Comparison of ENCODE assay signal across 9 mouse cellular contexts in genomic region chr15:79439386-79439785, GRCm38 (mm10). TPM values are rescaled to one million over a fixed set of nuclear protein-coding genes. Genes with fewer than 3 reads are reported as not detected.
A peak's percentile ranks its signal among the peaks of the same experiment; 100 is the strongest.
DNase-seq lines count a peak whose midpoint lies in the region; ATAC-seq lines count a peak whose summit lies in the region.
"Had no signal": no experiment of that assay in that cellular context is flagged by ENCODE, and none has a peak within 500 bp of the region (broad histone marks: within the 10 kb centered on the region; RNA-seq: fewer than 3 reads in every experiment).

No protein-coding gene starts in this region.

- H3K4me2 ChIP-seq in heart, embryonic 13.5 days, result peak overlapping the region; percentile 88
- H3K4me2 ChIP-seq in embryonic facial prominence, embryonic 12.5 days (replicated peaks), result peak overlapping the region; percentile 95
- H3K4me2 ChIP-seq in hindbrain, embryonic 15.5 days, result peak overlapping the region; percentile 95
- H3K4me2 ChIP-seq in midbrain, embryonic 16.5 days (ENCODE audit: low read length), result peak overlapping the region; percentile 99
- no peak overlapping the region; the same call in 1 of the 2 replicates for H3K4me2 ChIP-seq in liver, embryonic 11.5 days

- no peaks in the 10 kb centered on the region for H3K27me3 ChIP-seq in heart, embryonic 13.5 days (replicated peaks)
- H3K27me3 ChIP-seq in embryonic facial prominence, embryonic 12.5 days, result no peaks in the 10 kb centered on the region; the same call in 1 of the 2 replicates
- no peaks in the 10 kb centered on the region for H3K27me3 ChIP-seq in hindbrain, embryonic 15.5 days
- no peaks in the 10 kb centered on the region for H3K27me3 ChIP-seq in midbrain, embryonic 16.5 days (ENCODE audit: control insufficient read depth, insufficient read depth, low read depth, low read length)
- H3K27me3 ChIP-seq in liver, embryonic 11.5 days (replicated peaks; ENCODE audit: control insufficient read depth, insufficient read depth, low read length), result no peaks in the 10 kb centered on the region

- no peak for DNase-seq in heart, adult 9 months (ENCODE audit: low spot score in 2 of 2)
- DNase-seq in MN1 (ENCODE audit: low spot score), result no peak
- no peak for DNase-seq in liver, embryonic 11.5 days (ENCODE audit: low spot score)

- H3K36me3 ChIP-seq in heart, embryonic 13.5 days, result peaks cover 43% of the 10 kb centered on the region
- peaks cover 45% of the 10 kb centered on the region for H3K36me3 ChIP-seq in embryonic facial prominence, embryonic 12.5 days
- peaks cover 11% of the 10 kb centered on the region; the same call in 1 of the 2 replicates for H3K36me3 ChIP-seq in hindbrain, embryonic 15.5 days
- peaks cover 11% of the 10 kb centered on the region; the same call in 1 of the 2 replicates for H3K36me3 ChIP-seq in midbrain, embryonic 16.5 days (ENCODE audit: control insufficient read depth, insufficient read depth, low read length)
- H3K36me3 ChIP-seq in liver, embryonic 11.5 days (ENCODE audit: control insufficient read depth, insufficient read depth, low read length), result peaks cover 10% of the 10 kb centered on the region

- no peak for ATAC-seq in heart, embryonic 13.5 days (ENCODE audit: extremely low read depth, insufficient number of reproducible peaks, low FRiP score, low TSS enrichment)
- ATAC-seq in embryonic facial prominence, embryonic 12.5 days (ENCODE audit: insufficient number of reproducible peaks, insufficient read depth, low FRiP score, low TSS enrichment), result no peak
- ATAC-seq in hindbrain, embryonic 15.5 days (ENCODE audit: low FRiP score, low read depth), result no peak
- ATAC-seq in midbrain, embryonic 16.5 days, result no peak
- no peak for ATAC-seq in megakaryocyte progenitor cell, adult 5-6 weeks (replicated peaks; ENCODE audit: poor library complexity)
- no peak for ATAC-seq in liver, embryonic 11.5 days (replicated peaks; ENCODE audit: low FRiP score)
- ATAC-seq: inflammation-experienced regulatory T-cells, adult 6 months had no signal

- H3K9me3 ChIP-seq in heart, embryonic 13.5 days, result no peaks in the 10 kb centered on the region
- H3K9me3 ChIP-seq in embryonic facial prominence, embryonic 12.5 days, result no peaks in the 10 kb centered on the region
- no peaks in the 10 kb centered on the region for H3K9me3 ChIP-seq in hindbrain, embryonic 15.5 days
- no peaks in the 10 kb centered on the region for H3K9me3 ChIP-seq in midbrain, embryonic 16.5 days (replicated peaks; ENCODE audit: control insufficient read depth, low read length, poor library complexity, severe bottlenecking)
- H3K9me3 ChIP-seq in liver, embryonic 11.5 days (ENCODE audit: control insufficient read depth, low read length), result no peaks in the 10 kb centered on the region

- H3K27ac ChIP-seq in heart, embryonic 13.5 days (replicated peaks), result peak overlapping the region; percentile 73
- H3K27ac ChIP-seq in embryonic facial prominence, embryonic 12.5 days, result no peak overlapping the region
- H3K27ac ChIP-seq in hindbrain, embryonic 15.5 days (replicated peaks), result no peak overlapping the region
- H3K27ac ChIP-seq in midbrain, embryonic 16.5 days (ENCODE audit: low read length), result no peak overlapping the region
- H3K27ac ChIP-seq in liver, embryonic 11.5 days (ENCODE audit: low read depth, low read length), result no peak overlapping the region

- H3K9ac ChIP-seq in heart, embryonic 13.5 days, result peak overlapping the region; percentile 99
- H3K9ac ChIP-seq in embryonic facial prominence, embryonic 12.5 days, result peak overlapping the region; percentile 31; the same call in 1 of the 2 replicates
- 0 out of 2 replicates have a peak overlapping the region, but pooled peaks have one; percentile 1 for H3K9ac ChIP-seq in hindbrain, embryonic 15.5 days
- H3K9ac ChIP-seq in midbrain, embryonic 16.5 days (ENCODE audit: low read depth, low read length), result no peak overlapping the region
- no peak overlapping the region for H3K9ac ChIP-seq in liver, embryonic 11.5 days (ENCODE audit: low read depth, low read length)

- 63% methylated on average over 4 of the region's 4 CpGs for WGBS in heart, embryonic 13.5 days
- 76% methylated on average over 4 of the region's 4 CpGs for WGBS in embryonic facial prominence, embryonic 12.5 days
- WGBS in hindbrain, embryonic 15.5 days, result 76% methylated on average over 4 of the region's 4 CpGs
- WGBS in midbrain, embryonic 16.5 days, result 78% methylated on average over 4 of the region's 4 CpGs
- WGBS in liver, embryonic 11.5 days, result 81% methylated on average over 4 of the region's 4 CpGs

- H3K4me3 ChIP-seq in heart, embryonic 13.5 days, result no peak overlapping the region; the same call in 1 of the 2 replicates
- no peak overlapping the region for H3K4me3 ChIP-seq in embryonic facial prominence, embryonic 12.5 days
- peak overlapping the region; percentile 95; the same call in 1 of the 2 replicates for H3K4me3 ChIP-seq in hindbrain, embryonic 15.5 days
- H3K4me3 ChIP-seq in midbrain, embryonic 16.5 days (ENCODE audit: low read depth, low read length), result peak overlapping the region; percentile 66; the same call in 1 of the 2 replicates
- no peak overlapping the region for H3K4me3 ChIP-seq in liver, embryonic 11.5 days (ENCODE audit: low read depth, low read length)

- peaks cover 77% of the 10 kb centered on the region for H3K4me1 ChIP-seq in heart, embryonic 13.5 days
- peaks cover 48% of the 10 kb centered on the region for H3K4me1 ChIP-seq in embryonic facial prominence, embryonic 12.5 days
- peaks cover 73% of the 10 kb centered on the region for H3K4me1 ChIP-seq in hindbrain, embryonic 15.5 days (replicated peaks)
- peaks cover 66% of the 10 kb centered on the region for H3K4me1 ChIP-seq in midbrain, embryonic 16.5 days (ENCODE audit: control insufficient read depth, insufficient read depth, low read length)
- H3K4me1 ChIP-seq in liver, embryonic 11.5 days (replicated peaks; ENCODE audit: control insufficient read depth, insufficient read depth, low read length), result peaks cover 56% of the 10 kb centered on the region

RNA-seq across cellular contexts. Expression of gene Csnk1e, which starts 16.0 kb away (rescaled TPM):
- 64.8 and 76.2 TPM in 2 replicates for polyA plus RNA-seq in heart, embryonic 13.5 days (2015; fragmentation: Nextera tagmentation; extraction: Ambion mirVana)
- polyA plus RNA-seq in embryonic facial prominence, embryonic 12.5 days (2016; fragmentation: Nextera tagmentation; extraction: Ambion mirVana), result 148 and 160 TPM in 2 replicates
- 229 and 234 TPM in 2 replicates for polyA plus RNA-seq in hindbrain, embryonic 15.5 days (2015; fragmentation: Nextera tagmentation; extraction: Ambion mirVana)
- 193 and 218 TPM in 2 replicates for polyA plus RNA-seq in midbrain, embryonic 16.5 days (2015; fragmentation: Nextera tagmentation; extraction: Ambion mirVana)
- total RNA-seq in megakaryocyte progenitor cell, adult 5-6 weeks (2015), result 32.0 and 45.6 TPM in 2 replicates
- 29.1 and 30.7 TPM in 2 replicates for total RNA-seq in megakaryocyte progenitor cell, adult 5-6 weeks (2017)
- polyA plus RNA-seq in liver, embryonic 11.5 days (2014; fragmentation: Nextera tagmentation; extraction: Ambion mirVana), result 39.2 and 42.5 TPM in 2 replicates

RNA-seq across cellular contexts. Expression of gene Tmem184b, which starts 36.0 kb away (rescaled TPM):
- polyA plus RNA-seq in heart, embryonic 13.5 days (2015; fragmentation: Nextera tagmentation; extraction: Ambion mirVana), result 65.8 and 72.7 TPM in 2 replicates
- polyA plus RNA-seq in embryonic facial prominence, embryonic 12.5 days (2016; fragmentation: Nextera tagmentation; extraction: Ambion mirVana), result 61.7 and 63.1 TPM in 2 replicates
- 45.7 and 51.6 TPM in 2 replicates for polyA plus RNA-seq in hindbrain, embryonic 15.5 days (2015; fragmentation: Nextera tagmentation; extraction: Ambion mirVana)
- polyA plus RNA-seq in midbrain, embryonic 16.5 days (2015; fragmentation: Nextera tagmentation; extraction: Ambion mirVana), result 42.5 and 43.2 TPM in 2 replicates
- 12.0 and 12.2 TPM in 2 replicates for total RNA-seq in megakaryocyte progenitor cell, adult 5-6 weeks (2015)
- 4.0 and 4.3 TPM in 2 replicates for total RNA-seq in megakaryocyte progenitor cell, adult 5-6 weeks (2017)
- polyA plus RNA-seq in liver, embryonic 11.5 days (2014; fragmentation: Nextera tagmentation; extraction: Ambion mirVana), result 36.4 and 38.8 TPM in 2 replicates

Comparison
In these comparisons a context has a peak if more than half of its experiments do, and no peak if none do; other contexts are left out.
1. H3K4me3 ChIP-seq: peak in hindbrain, embryonic 15.5 days (single experiment) and midbrain, embryonic 16.5 days (single experiment); none in heart, embryonic 13.5 days (single experiment), embryonic facial prominence, embryonic 12.5 days (single experiment) and liver, embryonic 11.5 days (single experiment).
2. H3K9ac ChIP-seq: peak in heart, embryonic 13.5 days (single experiment), embryonic facial prominence, embryonic 12.5 days (single experiment) and hindbrain, embryonic 15.5 days (single experiment); none in midbrain, embryonic 16.5 days (single experiment) and liver, embryonic 11.5 days (single experiment).